Mouse (Mus musculus) forebrain, embryonic 10.5 days (tissue): ENCODE results near the gene Ext2. TPM values are rescaled to one million over a fixed set of nuclear protein-coding genes. Genes with fewer than 3 reads are reported as not detected.

Source experiments
- DNase-seq: peaks from one replicate; pipeline ENCODE4 v3.0.0-alpha.2; 2017; ENCODE audit warnings: low spot score; ENCODE audit errors: extremely low spot score
- H3K27ac ChIP-seq: fragments of 300-500 bp; sonication (generic); 2 replicates; pipeline ENCODE4 v1.5.1; 2016; ENCODE audit warnings: mild to moderate bottlenecking
- H3K27me3 ChIP-seq: fragments of 300-500 bp; sonication (generic); 2 replicates; pipeline ENCODE4 v1.6.1; 2016; ENCODE audit warnings: mild to moderate bottlenecking; ENCODE audit not compliant: poor library complexity, severe bottlenecking
- H3K36me3 ChIP-seq: fragments of 300-500 bp; sonication (generic); replicated peaks from 2 replicates; pipeline ENCODE4 v1.6.1; 2016; ENCODE audit warnings: mild to moderate bottlenecking, moderate library complexity
- H3K4me1 ChIP-seq: fragments of 300-500 bp; sonication (generic); 2 replicates; pipeline ENCODE4 v1.6.1; 2016
- H3K4me3 ChIP-seq: fragments of 300-500 bp; sonication (generic); 2 replicates; pipeline ENCODE4 v1.5.1; 2016; ENCODE audit warnings: mild to moderate bottlenecking, moderate library complexity
- H3K9me3 ChIP-seq: fragments of 300-500 bp; sonication (generic); 2 replicates; pipeline ENCODE4 v1.6.1; 2016; ENCODE audit warnings: mild to moderate bottlenecking, moderate library complexity
- WGBS: fragments of 180-500 bp; shearing (Covaris S2); methylation state at CpG from one replicate; pipeline ENCODE4 v1.1.7; 2016; 5-methylcytosine and 5-hydroxymethylcytosine counted together
- polyA plus RNA-seq: library from polyadenylated mRNA; unstranded; fragments of >200 nt; fragmentation: Nextera tagmentation; extraction: Ambion mirVana; gene quantifications from 2 replicates; pipeline ENCODE4 v1.2.1, GENCODE M21; 2016

The Ext2 gene
- polyA plus RNA-seq: 64.6 and 69.8 TPM in 2 replicates

DNA sequence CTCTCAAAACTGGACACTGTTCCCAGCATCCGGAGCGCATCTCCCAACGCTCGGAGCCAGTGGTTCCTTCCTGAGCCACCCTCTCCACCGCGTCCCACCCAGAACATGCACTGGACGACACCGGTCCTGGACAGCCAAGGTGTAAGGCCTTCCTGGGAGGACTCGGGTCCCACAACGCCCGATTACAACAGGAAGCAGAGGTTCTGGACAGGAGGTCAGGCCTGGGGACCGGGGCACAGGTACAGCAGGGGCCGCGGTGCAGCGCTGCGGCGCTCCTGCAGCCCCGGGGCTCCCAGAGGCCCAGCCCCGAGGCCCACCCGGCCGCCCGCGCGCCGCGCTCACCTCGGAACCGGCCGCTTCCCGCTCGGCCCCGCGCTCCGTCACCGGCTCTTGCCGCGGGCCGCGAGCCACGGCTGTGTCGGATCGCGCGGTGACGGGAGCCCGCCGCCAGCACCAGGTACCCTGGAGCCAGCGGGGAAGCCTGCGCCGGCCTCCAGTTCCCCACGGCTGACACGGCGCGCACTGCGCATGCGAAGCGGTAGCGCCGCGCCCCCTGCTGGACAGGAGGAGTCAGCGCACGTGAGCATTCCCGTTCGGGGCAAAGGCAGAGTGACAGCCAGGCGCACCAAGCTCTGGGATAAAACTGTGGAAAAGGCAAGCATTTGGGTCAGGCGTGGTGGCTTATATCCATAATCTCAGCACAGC lies at the start of gene Ext2:
Gene Ext2, minus strand, starts transcription at position 524 of the 705 bp plus-strand sequence.
- Histone ChIP-seq H3K9me3 (no peaks in the 10 kb centered on the region), H3K4me3 (peak within 1 kb of the TSS; percentile 84), H3K36me3 (peaks cover 12% of the 10 kb centered on the region), H3K27ac (peak within 1 kb of the TSS; percentile 91), H3K27me3 (no peaks in the 10 kb centered on the region), H3K4me1 (peaks cover 15% of the 10 kb centered on the region)
- WGBS: under 1% methylated on average over 66 of the region's 66 CpGs
- peak; percentile 89 for DNase-seq

DNA sequence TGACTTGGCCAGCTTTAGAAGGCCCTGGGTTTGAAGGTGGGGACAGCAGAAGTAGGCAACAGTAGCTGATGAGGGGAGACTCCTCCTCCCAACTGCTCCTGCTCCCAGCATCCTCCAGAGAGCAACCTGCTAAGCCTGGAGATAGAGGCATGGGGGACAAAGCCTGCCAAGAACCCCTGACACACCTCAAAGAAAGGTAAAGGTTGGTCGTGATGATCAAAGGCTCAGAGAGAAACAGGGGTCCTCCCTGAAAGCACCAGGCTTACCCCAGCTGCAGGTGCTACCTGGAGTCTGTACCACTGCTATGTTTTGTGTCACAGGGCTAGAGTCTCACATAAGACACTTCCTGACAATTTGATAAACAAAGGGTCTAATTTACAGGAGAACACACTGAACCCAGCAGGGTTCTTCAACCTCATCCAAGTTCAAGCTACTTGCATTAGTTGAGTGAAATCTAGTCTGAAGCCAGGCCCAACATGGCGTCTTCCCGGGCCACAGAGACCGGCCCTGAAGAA lies 49.1 kb upstream of the Ext2 start:
- DNase-seq: no peak
- WGBS: 90% methylated on average over 4 of the region's 4 CpGs
- H3K27me3 ChIP-seq: no peaks in the 10 kb centered on the region
- H3K4me3 ChIP-seq: no peak overlapping the region
- H3K27ac ChIP-seq: 0 out of 2 replicates have a peak overlapping the region, but pooled peaks have one; percentile 31
- H3K36me3 ChIP-seq: no peaks in the 10 kb centered on the region
- H3K4me1 ChIP-seq: peaks cover 25% of the 10 kb centered on the region
- H3K9me3 ChIP-seq: no peaks in the 10 kb centered on the region

DNA sequence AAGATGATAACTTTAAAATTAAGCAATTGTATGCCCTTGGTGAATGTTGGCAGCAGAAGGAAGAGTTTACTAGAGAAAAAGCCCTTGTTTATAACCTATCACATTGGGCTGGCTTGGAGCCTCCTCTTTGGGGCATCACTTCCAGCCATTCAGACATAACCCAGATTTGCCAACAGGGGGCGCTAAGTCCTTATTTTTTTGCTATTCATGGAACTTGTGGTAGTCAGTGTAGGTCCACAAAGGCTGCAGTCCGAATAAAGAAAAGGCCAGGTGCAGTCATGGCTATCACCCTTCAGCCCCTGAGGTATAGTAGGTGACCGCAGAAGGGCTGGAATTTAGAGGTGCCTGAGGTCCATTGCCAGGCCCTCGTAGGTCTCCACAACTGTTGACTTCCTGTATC lies 48.5 kb upstream of the Ext2 start:
- H3K27ac ChIP-seq: no peak overlapping the region
- H3K27me3 ChIP-seq: no peaks in the 10 kb centered on the region
- H3K4me3 ChIP-seq: no peak overlapping the region
- H3K36me3 ChIP-seq: no peaks in the 10 kb centered on the region
- H3K4me1 ChIP-seq: peaks cover 25% of the 10 kb centered on the region
- peak; percentile 78 for DNase-seq
- 42% methylated on average over 4 of the region's 4 CpGs for WGBS
- H3K9me3 ChIP-seq: no peaks in the 10 kb centered on the region

DNA sequence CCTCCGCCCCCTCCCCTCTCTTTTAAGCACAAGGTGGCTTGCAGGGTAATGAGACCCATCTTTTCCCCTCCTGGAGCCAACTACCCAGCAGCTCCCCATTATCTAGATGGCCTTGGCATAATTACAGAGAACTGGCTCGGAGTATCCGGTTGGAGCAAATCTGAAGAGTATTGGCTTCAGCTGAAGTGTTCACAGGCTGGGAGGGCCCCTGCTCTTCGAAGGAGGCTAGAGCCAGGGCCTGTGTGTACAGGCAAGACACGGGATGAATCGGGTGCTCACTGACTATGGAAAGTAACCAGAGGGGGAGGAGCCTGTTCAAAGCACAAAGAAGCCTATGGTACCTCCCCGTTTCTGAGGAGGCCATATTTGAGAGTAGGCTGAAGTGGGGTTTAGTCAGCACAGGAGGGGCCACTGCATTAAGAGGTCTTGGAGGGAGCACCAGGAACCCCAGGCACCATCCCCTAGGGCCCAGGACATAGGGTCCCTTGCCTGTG lies 46.8 kb upstream of the Ext2 start, which contains the start of gene Accsl:
Gene Accsl, minus strand, starts transcription at position 51 of the 494 bp plus-strand sequence.
- H3K27ac ChIP-seq: no peak within 1 kb of the TSS
- no peak within 1 kb of the TSS for H3K4me3 ChIP-seq
- no peaks in the 10 kb centered on the region for H3K9me3 ChIP-seq
- no peak for DNase-seq
- H3K27me3 ChIP-seq: no peaks in the 10 kb centered on the region
- 83% methylated on average over 7 of the region's 7 CpGs for WGBS
- H3K4me1 ChIP-seq: peaks cover 20% of the 10 kb centered on the region
- no peaks in the 10 kb centered on the region for H3K36me3 ChIP-seq

DNA sequence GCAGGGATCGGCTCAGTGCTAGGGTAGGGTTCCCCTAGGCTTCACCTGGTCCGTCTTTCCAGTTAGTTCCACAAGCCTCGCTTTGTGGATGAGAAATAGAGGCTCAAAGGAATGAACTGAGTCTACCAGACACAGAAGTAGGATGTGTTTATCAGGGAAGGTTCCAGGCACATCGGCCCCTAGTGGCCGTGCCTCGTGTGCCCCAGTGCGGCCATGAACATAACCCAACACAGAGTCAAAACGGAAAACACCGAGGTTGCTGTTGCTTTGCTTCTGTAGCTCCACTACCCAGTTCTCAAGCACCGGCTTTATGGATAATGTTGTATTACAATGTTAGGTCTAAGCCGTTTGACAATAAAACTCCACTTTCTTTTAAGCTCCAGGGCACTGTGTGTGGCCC lies 46.2 kb upstream of the Ext2 start:
- no peaks in the 10 kb centered on the region for H3K36me3 ChIP-seq
- H3K27me3 ChIP-seq: no peaks in the 10 kb centered on the region
- H3K4me1 ChIP-seq: peaks cover 14% of the 10 kb centered on the region
- WGBS: 90% methylated on average over 11 of the region's 11 CpGs
- no peaks in the 10 kb centered on the region for H3K9me3 ChIP-seq
- H3K4me3 ChIP-seq: no peak overlapping the region
- H3K27ac ChIP-seq: no peak overlapping the region
- no peak for DNase-seq

DNA sequence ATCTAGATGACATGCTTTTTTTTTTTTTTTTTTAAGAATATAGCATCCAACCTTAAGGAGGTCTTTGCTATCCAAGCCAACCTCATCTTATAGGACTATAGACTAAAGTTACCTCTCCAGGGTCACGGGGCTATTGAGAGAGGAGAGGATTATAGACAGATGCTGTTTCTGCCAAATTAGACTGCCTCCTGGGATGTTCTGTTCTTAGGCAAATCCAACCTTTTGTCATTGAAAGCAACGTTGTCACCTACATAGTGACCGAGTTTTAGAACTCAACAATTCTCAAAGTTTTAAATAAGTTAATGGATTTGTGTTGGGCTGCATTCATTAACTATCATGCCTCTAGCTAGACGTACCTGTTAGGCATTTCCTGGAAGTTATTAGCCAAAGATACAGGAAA lies 40.9 kb upstream of the Ext2 start:
- H3K36me3 ChIP-seq: no peaks in the 10 kb centered on the region
- no peaks in the 10 kb centered on the region; the same call in 1 of the 2 replicates for H3K27me3 ChIP-seq
- no peaks in the 10 kb centered on the region for H3K9me3 ChIP-seq
- DNase-seq: no peak
- H3K27ac ChIP-seq: no peak overlapping the region
- H3K4me1 ChIP-seq: no peaks in the 10 kb centered on the region
- no peak overlapping the region for H3K4me3 ChIP-seq
- WGBS: 56% methylated on average over 4 of the region's 4 CpGs

DNA sequence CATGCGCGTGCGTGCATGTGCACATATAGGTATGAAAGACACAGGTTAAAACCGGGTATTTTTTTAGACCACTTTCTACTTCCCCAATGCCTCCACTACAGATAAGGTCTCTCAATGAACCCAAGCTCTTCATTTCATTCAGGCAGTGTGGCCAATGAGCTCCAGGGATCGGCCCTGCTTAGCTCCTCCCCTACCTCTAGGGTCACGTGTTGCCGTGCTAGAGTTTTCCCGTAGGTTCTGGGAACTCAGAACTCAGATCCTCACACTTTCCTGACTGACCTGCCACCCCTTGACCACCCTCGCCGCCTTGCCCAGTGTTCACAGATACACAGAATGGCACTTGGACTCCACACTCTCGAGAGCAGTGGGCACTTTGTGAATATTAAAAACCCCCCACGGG lies 36.5 kb upstream of the Ext2 start:
- Histone ChIP-seq H3K4me1 (no peaks in the 10 kb centered on the region), H3K4me3 (no peak overlapping the region), H3K9me3 (no peaks in the 10 kb centered on the region), H3K27ac (no peak overlapping the region), H3K36me3 (no peaks in the 10 kb centered on the region), H3K27me3 (no peaks in the 10 kb centered on the region; the same call in 1 of the 2 replicates)
- 78% methylated on average over 12 of the region's 12 CpGs for WGBS
- DNase-seq: no peak

DNA sequence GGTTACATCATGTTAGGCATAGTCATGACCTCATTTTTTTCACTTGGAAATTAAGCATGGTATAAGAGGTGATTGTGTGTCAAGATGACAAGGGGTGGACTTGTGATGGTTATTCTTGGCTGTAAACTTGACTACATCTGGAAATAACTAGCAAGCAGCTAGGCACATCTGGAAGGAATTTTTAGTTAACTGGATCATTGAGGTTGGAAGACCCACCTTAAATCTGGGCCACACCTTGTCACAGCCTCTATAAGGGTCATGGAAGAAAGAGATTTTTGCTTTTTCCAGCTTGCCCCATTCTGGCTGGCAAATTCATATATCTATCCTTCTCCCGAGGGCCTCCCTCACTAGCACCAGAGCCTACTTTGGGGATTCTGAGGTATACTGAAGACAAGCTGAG lies 28.9 kb upstream of the Ext2 start:
- no peak for DNase-seq
- H3K36me3 ChIP-seq: peaks cover 15% of the 10 kb centered on the region
- H3K4me3 ChIP-seq: no peak overlapping the region
- no peaks in the 10 kb centered on the region for H3K9me3 ChIP-seq
- H3K27me3 ChIP-seq: peaks cover 11% of the 10 kb centered on the region; the same call in 1 of the 2 replicates
- no peak overlapping the region for H3K27ac ChIP-seq
- H3K4me1 ChIP-seq: peaks cover 20% of the 10 kb centered on the region
- WGBS: 82% methylated on average over 1 of the region's 1 CpGs

DNA sequence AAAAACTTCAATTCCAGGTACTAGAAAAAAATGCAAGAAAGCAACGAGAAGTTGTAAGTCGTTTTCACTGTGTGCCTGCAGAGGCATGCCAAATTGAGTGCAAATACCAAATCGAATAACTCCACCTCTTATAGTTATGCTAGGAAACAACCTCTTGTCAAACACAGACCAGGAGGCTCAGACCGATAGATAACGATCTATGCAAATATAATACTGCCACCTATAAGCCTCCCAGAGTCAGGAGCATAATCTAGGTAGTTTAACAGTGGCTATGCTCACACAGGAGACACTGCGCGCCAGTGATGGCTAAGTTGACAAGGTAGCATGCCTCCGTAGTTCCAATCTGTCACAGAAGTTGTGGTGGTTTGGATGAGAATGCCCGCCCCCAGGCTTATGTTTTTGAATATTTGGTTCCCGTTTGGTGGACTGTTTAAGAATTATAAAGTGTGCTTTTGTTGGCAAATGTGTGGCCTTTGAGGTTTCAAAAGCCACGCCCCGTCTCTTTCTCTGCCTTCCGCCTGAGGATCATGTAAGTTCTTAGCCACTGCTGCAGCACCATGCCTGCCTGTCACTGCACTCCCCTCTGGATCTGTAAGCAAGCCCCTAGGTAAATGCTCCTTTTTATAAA lies 28.1 kb upstream of the Ext2 start:
- 52% methylated on average over 13 of the region's 13 CpGs for WGBS
- peaks cover 24% of the 10 kb centered on the region for H3K36me3 ChIP-seq
- H3K9me3 ChIP-seq: no peaks in the 10 kb centered on the region
- H3K27ac ChIP-seq: no peak overlapping the region
- no peak for DNase-seq
- H3K27me3 ChIP-seq: peaks cover 11% of the 10 kb centered on the region; the same call in 1 of the 2 replicates
- peaks cover 20% of the 10 kb centered on the region for H3K4me1 ChIP-seq
- peak overlapping the region; percentile 75 for H3K4me3 ChIP-seq

DNA sequence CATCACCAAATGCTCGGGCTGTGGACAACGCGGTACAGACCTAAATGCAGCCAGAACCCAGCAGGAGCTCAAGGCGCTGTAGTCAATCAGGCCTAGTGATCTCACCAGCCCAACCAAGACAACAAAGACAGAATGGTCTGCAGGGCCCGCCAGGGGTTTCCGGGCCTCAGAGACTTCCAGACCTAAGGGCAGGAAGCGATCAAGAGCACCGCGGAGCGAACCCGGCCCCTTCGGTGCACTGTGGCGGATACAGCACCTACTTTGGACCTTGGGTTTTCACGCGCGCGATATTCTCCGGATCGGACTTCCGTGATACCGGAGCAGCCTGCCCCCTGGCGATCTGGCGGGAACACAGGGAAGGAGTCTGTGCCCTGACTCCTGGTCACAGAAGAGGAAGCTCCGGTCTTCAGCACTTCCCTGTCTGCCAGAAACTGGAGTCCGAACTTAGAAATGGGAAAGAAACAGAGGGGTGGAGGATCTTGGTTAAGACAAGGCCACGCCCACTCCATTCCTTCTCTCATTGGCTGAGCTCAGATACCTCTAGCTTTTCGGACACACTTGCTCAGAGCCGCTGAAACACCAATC lies 27.2 kb upstream of the Ext2 start, which contains the start of gene Accs:
Gene Accs, minus strand, starts transcription at position 439 of the 585 bp plus-strand sequence.
- Histone ChIP-seq H3K27ac (peak within 1 kb of the TSS; percentile 92), H3K4me3 (peak within 1 kb of the TSS; percentile 75), H3K9me3 (no peaks in the 10 kb centered on the region), H3K27me3 (peaks cover 11% of the 10 kb centered on the region; the same call in 1 of the 2 replicates), H3K4me1 (peaks cover 20% of the 10 kb centered on the region), H3K36me3 (peaks cover 31% of the 10 kb centered on the region)
- under 1% methylated on average over 28 of the region's 28 CpGs for WGBS
- DNase-seq: peak; percentile 74

DNA sequence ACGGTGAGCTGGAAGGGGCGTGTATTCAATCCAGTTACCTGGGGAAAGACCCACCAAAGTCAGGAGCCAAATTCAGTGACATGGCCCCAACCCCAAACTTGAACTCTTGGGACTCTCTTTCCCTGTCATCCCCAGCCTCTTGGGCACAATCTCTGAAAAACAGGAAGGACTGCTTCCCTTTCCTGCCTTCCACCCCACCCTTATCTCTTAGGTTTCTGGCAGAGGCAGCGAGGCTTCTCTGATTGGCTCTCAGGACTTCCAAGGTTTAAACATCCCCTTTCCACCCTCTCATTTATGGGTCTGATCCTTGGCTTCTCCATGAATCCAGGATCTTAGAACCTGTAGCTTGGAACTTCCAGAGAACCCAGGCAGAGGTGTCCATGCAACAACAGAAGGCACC lies 19.0 kb upstream of the Ext2 start:
- no peak overlapping the region for H3K27ac ChIP-seq
- no peaks in the 10 kb centered on the region for H3K27me3 ChIP-seq
- no peak for DNase-seq
- H3K4me1 ChIP-seq: no peaks in the 10 kb centered on the region
- peaks cover 97% of the 10 kb centered on the region for H3K36me3 ChIP-seq
- H3K9me3 ChIP-seq: no peaks in the 10 kb centered on the region
- WGBS: 94% methylated on average over 3 of the region's 3 CpGs
- no peak overlapping the region for H3K4me3 ChIP-seq

DNA sequence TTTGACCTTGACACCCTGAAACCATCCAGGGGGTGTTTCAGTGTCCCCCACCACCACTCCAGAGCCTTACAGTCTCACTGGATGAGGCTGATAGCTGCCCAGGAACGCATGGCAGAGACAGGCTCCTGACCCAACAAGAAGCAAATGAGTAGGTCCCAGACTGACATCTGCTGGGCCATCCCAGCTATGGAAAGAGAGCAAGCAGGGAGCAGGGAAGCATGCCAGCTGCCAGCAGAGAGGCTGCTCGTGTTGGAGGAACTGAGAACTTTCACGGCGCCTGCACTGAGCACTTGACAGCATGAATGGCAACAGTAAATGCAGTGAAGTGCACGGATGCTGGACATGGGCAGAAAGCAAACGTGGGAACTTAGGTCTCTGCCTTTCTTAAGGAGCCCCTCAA lies 17.7 kb upstream of the Ext2 start:
- Histone ChIP-seq H3K27me3 (no peaks in the 10 kb centered on the region), H3K4me3 (no peak overlapping the region), H3K9me3 (no peaks in the 10 kb centered on the region), H3K4me1 (no peaks in the 10 kb centered on the region), H3K27ac (no peak overlapping the region), H3K36me3 (peaks cover 98% of the 10 kb centered on the region)
- DNase-seq: no peak
- WGBS: 87% methylated on average over 6 of the region's 6 CpGs
